Mouse (Mus musculus): ENCODE data around the gene Plekhj1. TPM values are rescaled to one million over a fixed set of nuclear protein-coding genes. Genes with fewer than 3 reads are reported as not detected.

Plekhj1 gene
- polyA plus RNA-seq, 1 experiment from 2014 or later, result 151 TPM

DNA sequence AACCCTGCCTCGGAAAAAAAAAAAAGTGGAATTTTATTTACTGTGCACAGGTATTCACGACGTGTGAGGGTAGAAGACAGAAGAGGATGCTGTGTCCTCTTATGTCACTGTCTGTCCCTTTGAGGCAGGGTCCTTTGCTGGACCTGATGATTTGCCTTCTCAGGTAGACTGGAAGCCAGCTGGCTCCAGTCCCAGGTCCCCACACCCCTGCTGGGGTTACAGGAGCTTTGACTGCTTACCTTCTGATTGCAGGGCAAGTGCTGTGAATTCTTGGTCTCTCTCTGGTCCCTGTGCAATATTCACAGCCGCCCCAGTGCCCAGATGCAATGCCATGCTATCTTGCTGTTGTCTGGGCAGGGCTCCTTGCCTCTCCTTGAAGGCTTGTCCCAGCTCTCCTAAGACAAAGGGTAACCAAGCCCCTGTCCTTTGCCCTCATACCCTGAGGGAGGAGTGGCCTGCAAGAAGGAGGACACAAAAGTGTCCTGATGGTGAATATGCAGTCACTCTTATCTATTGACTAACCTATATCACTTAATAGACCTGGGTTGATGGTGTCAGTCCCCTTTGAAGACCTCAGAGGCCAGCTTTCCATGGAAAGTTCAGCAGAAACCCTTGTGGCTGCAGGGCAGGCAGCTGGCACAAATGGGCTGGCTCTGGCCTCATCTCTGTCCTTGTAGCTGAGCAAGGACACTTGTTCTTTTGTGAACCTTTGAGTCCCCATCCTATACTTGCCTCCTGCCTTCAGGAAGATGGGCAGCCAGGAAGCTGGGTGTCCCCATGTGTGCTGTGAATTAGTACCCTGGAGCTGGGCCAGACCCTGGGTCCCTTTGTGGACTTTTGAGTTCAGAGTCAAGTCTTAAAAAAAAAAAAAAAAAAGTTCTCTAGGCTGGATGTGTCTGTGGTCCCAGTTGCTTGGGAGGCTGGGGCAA is 37.6 kb downstream of the Plekhj1 start:
- Histone ChIP-seq H3K4me2 (no peak overlapping the region), H3K4me3 (ENCODE audit: low read depth, low read length) (no peak overlapping the region), H3K9me3 (ENCODE audit: control insufficient read depth, low read length) (no peaks in the 10 kb centered on the region), H3K27me3 (ENCODE audit: control insufficient read depth, insufficient read depth, low read length) (no peaks in the 10 kb centered on the region), H3K9ac (ENCODE audit: low read length) (no peak overlapping the region; the same call in 1 of the 2 replicates), H3K27ac (ENCODE audit: low read depth, low read length) (no peak overlapping the region), H3K4me1 (ENCODE audit: control insufficient read depth, insufficient read depth, low read length) (peaks cover 20% of the 10 kb centered on the region), H3K36me3 (ENCODE audit: control insufficient read depth, insufficient read depth, low read length) (no peaks in the 10 kb centered on the region)
- WGBS, result 85% methylated on average over 4 of the region's 4 CpGs
- ATAC-seq (ENCODE audit: low FRiP score) (no peak), DNase-seq (ENCODE audit: low spot score, missing footprints) (no peak)

DNA sequence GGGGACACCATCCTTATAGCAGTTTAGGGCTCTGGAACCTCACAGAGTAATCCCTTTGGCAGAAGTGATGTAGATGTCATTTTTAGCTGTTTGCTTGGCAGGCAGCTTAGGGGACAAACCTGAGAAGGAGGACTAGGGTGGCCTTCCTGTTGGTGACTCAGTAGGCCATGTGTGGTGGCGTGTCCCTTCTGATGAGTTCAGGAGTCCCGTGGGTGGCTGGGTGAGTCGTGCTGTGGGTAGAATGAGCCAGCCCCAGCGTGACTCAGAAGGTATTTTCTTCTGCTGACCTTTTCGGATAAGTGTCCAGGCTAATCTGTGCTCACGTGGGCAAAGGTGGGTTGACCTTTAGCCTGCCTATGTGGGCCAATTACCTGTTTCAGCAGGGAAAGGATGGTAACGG is 39.8 kb downstream of the Plekhj1 start:
- no peak overlapping the region for H3K27ac ChIP-seq (ENCODE audit: low read depth, low read length)
- H3K9ac ChIP-seq (ENCODE audit: low read length), result no peak overlapping the region
- no peaks in the 10 kb centered on the region for H3K36me3 ChIP-seq (ENCODE audit: control insufficient read depth, insufficient read depth, low read length)
- peaks cover 21% of the 10 kb centered on the region for H3K4me1 ChIP-seq (ENCODE audit: control insufficient read depth, insufficient read depth, low read length)
- 82% methylated on average over 7 of the region's 7 CpGs for WGBS
- H3K9me3 ChIP-seq (ENCODE audit: control insufficient read depth, low read length), result no peaks in the 10 kb centered on the region
- H3K4me3 ChIP-seq (ENCODE audit: low read depth, low read length), result no peak overlapping the region
- no peaks in the 10 kb centered on the region for H3K27me3 ChIP-seq (ENCODE audit: control insufficient read depth, insufficient read depth, low read length)
- ATAC-seq (ENCODE audit: low FRiP score) (no peak), DNase-seq (ENCODE audit: low spot score, missing footprints) (no peak)
- no peak overlapping the region for H3K4me2 ChIP-seq

DNA sequence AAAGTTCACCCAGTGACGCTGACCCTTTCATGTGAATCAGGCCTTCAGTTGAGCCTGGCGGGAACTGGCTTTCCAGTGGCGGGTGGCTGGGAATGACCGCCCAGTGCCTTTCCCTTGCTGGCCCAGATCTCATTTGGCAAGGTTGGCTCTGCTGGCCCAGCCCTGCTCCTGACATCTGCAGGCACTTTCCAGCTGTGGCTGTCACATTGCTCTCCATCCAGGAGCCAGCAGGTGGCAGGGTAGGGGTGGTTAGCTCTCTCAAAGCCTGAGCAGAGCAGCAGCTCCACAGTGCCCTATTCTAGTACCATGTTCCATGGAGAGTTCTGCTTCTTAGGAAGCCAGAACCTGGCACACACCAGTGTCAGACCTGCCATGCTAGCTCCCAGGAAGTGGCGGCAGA is 40.7 kb downstream of the Plekhj1 start:
- ATAC-seq (ENCODE audit: low FRiP score), result no peak

DNA sequence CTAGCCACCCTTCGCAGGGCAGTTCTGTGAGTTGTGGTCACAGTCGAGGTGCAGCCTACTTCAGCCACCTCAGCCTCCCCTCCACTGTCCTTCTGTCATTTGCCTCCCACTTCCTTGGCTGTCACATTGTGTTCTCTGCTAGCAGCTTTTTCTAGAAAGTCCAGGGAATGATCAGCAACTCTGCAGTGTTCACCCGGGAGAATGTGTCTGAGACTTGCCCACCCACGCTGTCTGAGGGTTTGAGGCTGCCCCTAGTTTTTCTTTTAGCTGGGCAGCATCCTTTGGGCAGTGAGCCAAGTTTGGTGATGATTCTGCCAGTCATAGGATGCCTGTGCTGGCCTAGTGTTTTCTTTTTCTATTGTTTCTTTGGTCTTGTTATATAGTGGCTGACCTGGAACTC is 41.5 kb downstream of the Plekhj1 start:
- H3K27ac ChIP-seq (ENCODE audit: low read depth, low read length), result no peak overlapping the region
- H3K4me1 ChIP-seq (ENCODE audit: control insufficient read depth, insufficient read depth, low read length), result peaks cover 25% of the 10 kb centered on the region
- H3K9ac ChIP-seq (ENCODE audit: low read length), result no peak overlapping the region
- no peaks in the 10 kb centered on the region for H3K36me3 ChIP-seq (ENCODE audit: control insufficient read depth, insufficient read depth, low read length)
- H3K27me3 ChIP-seq (ENCODE audit: control insufficient read depth, insufficient read depth, low read length), result no peaks in the 10 kb centered on the region
- 76% methylated on average over 4 of the region's 4 CpGs for WGBS
- ATAC-seq (ENCODE audit: low FRiP score), result no peak
- peak overlapping the region; percentile 90; the same call in 1 of the 2 replicates for H3K4me2 ChIP-seq
- H3K9me3 ChIP-seq (ENCODE audit: control insufficient read depth, low read length), result no peaks in the 10 kb centered on the region
- peak; percentile 69 for DNase-seq (ENCODE audit: low spot score, missing footprints)
- H3K4me3 ChIP-seq (ENCODE audit: low read depth, low read length), result peak overlapping the region; percentile 99; the same call in 1 of the 2 replicates

More for the DNA sequence above, 40.7 kb downstream of the Plekhj1 start:
- no peak overlapping the region for H3K27ac ChIP-seq (ENCODE audit: low read depth, low read length)
- no peak overlapping the region for H3K4me2 ChIP-seq
- no peak overlapping the region for H3K4me3 ChIP-seq (ENCODE audit: low read depth, low read length)
- DNase-seq (ENCODE audit: low spot score, missing footprints), result peak; percentile 84
- no peaks in the 10 kb centered on the region for H3K9me3 ChIP-seq (ENCODE audit: control insufficient read depth, low read length)
- no peak overlapping the region for H3K9ac ChIP-seq (ENCODE audit: low read length)
- H3K36me3 ChIP-seq (ENCODE audit: control insufficient read depth, insufficient read depth, low read length), result no peaks in the 10 kb centered on the region
- peaks cover 21% of the 10 kb centered on the region for H3K4me1 ChIP-seq (ENCODE audit: control insufficient read depth, insufficient read depth, low read length)
- H3K27me3 ChIP-seq (ENCODE audit: control insufficient read depth, insufficient read depth, low read length), result no peaks in the 10 kb centered on the region
- WGBS, result 45% methylated on average over 5 of the region's 5 CpGs

DNA sequence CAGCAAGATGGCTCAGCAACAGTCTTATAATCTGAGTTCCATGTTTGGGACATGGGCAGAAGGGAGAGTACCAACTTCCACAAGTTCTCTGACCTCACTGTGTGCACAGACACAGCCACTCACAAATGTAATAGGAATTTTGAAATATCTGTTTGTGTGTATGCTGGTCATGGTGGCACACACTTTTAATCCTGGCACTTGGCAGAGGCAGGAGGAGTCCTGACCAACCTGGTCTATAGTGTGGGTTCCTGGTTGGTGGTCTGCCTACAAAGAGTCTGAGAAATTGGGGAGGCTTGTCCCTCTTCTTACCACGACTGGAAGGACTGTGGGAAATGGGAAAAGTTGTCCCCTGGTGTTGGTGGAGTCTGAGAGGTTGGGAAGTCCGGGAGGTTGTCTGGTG is 41.9 kb downstream of the Plekhj1 start:
- Histone ChIP-seq H3K27me3 (ENCODE audit: control insufficient read depth, insufficient read depth, low read length) (no peaks in the 10 kb centered on the region), H3K36me3 (ENCODE audit: control insufficient read depth, insufficient read depth, low read length) (no peaks in the 10 kb centered on the region), H3K9me3 (ENCODE audit: control insufficient read depth, low read length) (no peaks in the 10 kb centered on the region), H3K9ac (ENCODE audit: low read length) (peak overlapping the region; percentile 98; the same call in 1 of the 2 replicates), H3K4me1 (ENCODE audit: control insufficient read depth, insufficient read depth, low read length) (peaks cover 29% of the 10 kb centered on the region), H3K4me3 (ENCODE audit: low read depth, low read length) (peak overlapping the region; percentile 99), H3K4me2 (peak overlapping the region; percentile 90), H3K27ac (ENCODE audit: low read depth, low read length) (no peak overlapping the region)
- ATAC-seq (ENCODE audit: low FRiP score) (no peak), DNase-seq (ENCODE audit: low spot score, missing footprints) (peak; percentile 75)
- 73% methylated on average over 2 of the region's 2 CpGs for WGBS

DNA sequence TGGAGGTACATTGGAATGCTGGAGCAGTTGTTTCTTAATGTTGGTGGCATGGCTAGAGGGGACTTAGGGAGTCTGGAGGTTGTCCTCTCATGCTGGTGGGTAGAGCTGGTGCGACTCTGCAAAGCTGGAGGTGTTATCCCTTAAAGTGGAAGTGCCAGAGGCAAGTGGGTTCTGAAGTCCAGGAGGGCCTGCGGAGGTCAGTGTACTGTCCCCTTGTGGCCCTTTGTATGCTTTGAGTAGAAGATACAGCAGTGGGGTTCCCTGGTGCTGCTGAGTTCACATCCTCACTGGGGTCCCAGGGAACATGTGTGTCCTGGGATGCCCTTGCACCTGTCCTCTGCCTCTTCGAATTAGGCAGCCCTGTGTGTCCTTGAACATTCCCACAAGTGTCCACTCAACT is 42.3 kb downstream of the Plekhj1 start:
- ATAC-seq (ENCODE audit: low FRiP score) (no peak), DNase-seq (ENCODE audit: low spot score, missing footprints) (no peak)
- no peaks in the 10 kb centered on the region for H3K27me3 ChIP-seq (ENCODE audit: control insufficient read depth, insufficient read depth, low read length)
- H3K9me3 ChIP-seq (ENCODE audit: control insufficient read depth, low read length), result no peaks in the 10 kb centered on the region
- peak overlapping the region; percentile 90 for H3K4me2 ChIP-seq
- no peaks in the 10 kb centered on the region for H3K36me3 ChIP-seq (ENCODE audit: control insufficient read depth, insufficient read depth, low read length)
- peak overlapping the region; percentile 99 for H3K4me3 ChIP-seq (ENCODE audit: low read depth, low read length)
- H3K4me1 ChIP-seq (ENCODE audit: control insufficient read depth, insufficient read depth, low read length), result peaks cover 30% of the 10 kb centered on the region
- peak overlapping the region; percentile 98 for H3K9ac ChIP-seq (ENCODE audit: low read length)
- WGBS, result 40% methylated on average over 3 of the region's 3 CpGs
- no peak overlapping the region for H3K27ac ChIP-seq (ENCODE audit: low read depth, low read length)

DNA sequence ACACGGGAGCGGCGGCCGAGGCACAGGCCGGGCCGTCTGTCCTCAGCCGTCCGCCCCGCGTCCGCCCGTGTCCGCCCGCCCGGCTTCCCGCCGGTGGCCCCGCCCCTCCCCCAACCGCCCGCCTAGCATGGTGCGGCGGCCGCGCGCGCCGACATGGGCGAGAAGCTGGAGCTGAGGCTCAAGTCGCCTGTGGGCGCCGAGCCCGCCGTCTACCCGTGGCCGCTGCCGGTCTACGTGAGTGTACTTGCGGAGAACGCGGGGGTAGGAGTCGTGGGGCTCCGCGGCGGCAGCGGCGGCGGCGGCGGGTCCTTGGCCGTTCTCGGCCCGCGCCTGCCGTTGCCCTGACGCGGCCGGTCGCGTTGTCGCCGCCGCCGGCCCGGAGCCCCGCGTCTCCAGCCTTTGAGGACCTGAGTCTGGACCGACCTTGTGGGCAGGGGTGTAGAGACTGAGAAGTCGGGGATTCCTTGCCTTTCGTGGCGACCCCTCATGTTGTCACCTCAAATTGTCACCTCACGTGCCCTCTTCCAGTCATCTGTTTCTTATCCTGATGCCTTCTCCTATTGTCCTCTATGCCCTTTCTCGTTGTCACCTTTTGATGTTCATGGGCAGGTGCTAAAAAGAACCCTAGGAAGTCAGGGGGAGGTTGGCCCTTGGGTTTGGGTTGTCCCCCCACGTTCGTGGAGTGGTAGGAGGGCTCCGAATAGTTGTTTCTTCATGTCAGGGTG is 43.0 kb downstream of the Plekhj1 start:
- WGBS, result under 1% methylated on average over 71 of the region's 75 CpGs
- no peak for ATAC-seq (ENCODE audit: low FRiP score)
- H3K4me1 ChIP-seq (ENCODE audit: control insufficient read depth, insufficient read depth, low read length), result peaks cover 30% of the 10 kb centered on the region

DNA sequence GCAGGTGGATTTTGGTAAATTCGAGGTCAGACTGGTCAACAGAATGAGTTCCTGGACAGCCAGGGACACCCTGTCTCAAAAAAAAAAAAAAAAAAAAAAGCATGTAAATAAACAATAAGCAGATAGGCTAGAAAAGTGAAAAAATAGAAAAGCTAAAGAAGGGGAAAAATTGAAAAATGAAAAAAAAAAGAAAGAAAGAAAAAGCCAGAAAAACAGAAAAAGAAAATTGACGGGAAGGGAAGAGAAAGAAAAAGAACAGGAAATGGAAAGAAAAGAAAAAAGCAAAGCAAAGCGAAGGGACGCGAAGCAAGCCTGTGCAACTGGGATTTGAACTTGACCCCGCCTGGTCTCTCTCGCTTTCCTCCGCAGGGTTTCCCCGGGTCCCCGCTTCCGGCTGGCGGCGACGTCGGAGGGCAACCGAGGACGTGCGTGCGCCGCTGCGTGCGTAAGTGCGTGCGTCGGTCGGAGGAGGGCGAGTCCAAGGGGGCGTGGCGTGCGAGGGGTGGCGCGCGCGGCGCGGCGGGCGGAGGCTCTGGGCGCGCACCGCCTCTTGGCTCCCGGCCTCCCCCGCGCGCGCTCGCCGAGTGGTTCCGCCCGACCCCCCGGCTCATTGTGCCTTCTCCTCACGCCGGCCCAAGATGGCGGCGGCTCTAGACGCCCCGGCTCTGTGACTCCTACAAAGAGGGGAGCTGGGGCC is 43.7 kb downstream of the Plekhj1 start, which contains the start of gene Dot1l:
Gene Dot1l, plus strand, starts transcription at position 613 of the 697 bp plus-strand sequence.
- H3K4me1 ChIP-seq (ENCODE audit: control insufficient read depth, insufficient read depth, low read length), result peaks cover 30% of the 10 kb centered on the region
- ATAC-seq (ENCODE audit: low FRiP score), result peak; percentile 90

More for the DNA sequence above, 43.0 kb downstream of the Plekhj1 start:
- Histone ChIP-seq H3K36me3 (ENCODE audit: control insufficient read depth, insufficient read depth, low read length) (no peaks in the 10 kb centered on the region), H3K27me3 (ENCODE audit: control insufficient read depth, insufficient read depth, low read length) (no peaks in the 10 kb centered on the region), H3K4me2 (peak overlapping the region; percentile 90), H3K9ac (ENCODE audit: low read length) (peak overlapping the region; percentile 98), H3K9me3 (ENCODE audit: control insufficient read depth, low read length) (no peaks in the 10 kb centered on the region), H3K4me3 (ENCODE audit: low read depth, low read length) (peak overlapping the region; percentile 99), H3K27ac (ENCODE audit: low read depth, low read length) (peak overlapping the region; percentile 74)
- DNase-seq (ENCODE audit: low spot score, missing footprints), result peak; percentile 92

More for the DNA sequence above, 43.7 kb downstream of the Plekhj1 start, which contains the start of gene Dot1l:
- H3K9ac ChIP-seq (ENCODE audit: low read length), result peak within 1 kb of the TSS; percentile 98
- WGBS, result 1% methylated on average over 33 of the region's 57 CpGs
- peak; percentile 100 for DNase-seq (ENCODE audit: low spot score, missing footprints)
- no peaks in the 10 kb centered on the region for H3K27me3 ChIP-seq (ENCODE audit: control insufficient read depth, insufficient read depth, low read length)
- H3K4me3 ChIP-seq (ENCODE audit: low read depth, low read length), result peak within 1 kb of the TSS; percentile 99
- H3K9me3 ChIP-seq (ENCODE audit: control insufficient read depth, low read length), result no peaks in the 10 kb centered on the region
- H3K4me2 ChIP-seq, result peak within 1 kb of the TSS; percentile 90
- H3K36me3 ChIP-seq (ENCODE audit: control insufficient read depth, insufficient read depth, low read length), result no peaks in the 10 kb centered on the region
- peak within 1 kb of the TSS; percentile 74 for H3K27ac ChIP-seq (ENCODE audit: low read depth, low read length)
